Mouse (Mus musculus): ENCODE measurements around the gene Ankar.

DNA sequence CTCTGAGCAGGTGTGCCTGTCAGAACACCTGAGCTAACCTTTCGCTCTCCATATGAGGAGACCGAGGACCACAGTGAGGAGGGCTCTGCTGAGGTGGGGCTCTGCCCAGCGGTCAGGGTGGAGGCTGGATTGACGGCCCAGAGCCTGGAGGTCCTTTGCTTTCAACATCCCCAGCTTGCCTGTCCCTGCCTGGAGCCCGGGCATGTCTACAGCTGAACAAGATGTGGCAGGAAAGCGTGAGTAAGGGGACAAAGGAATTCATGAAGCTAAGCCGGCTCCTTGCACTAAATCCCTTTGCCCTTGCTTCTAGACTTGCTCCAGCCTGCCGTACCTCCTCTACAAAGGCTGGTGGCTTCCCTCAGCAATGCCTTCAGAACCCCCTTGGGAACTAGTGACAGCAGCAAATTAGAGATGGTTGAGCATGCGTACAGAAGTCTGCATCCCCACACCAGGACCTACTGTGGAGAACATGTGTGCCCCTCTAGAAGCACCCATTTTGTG, 32.9 kb upstream of the Ankar start:
- TF ChIP-seq CTCF (conservative IDR thresholded peaks at IDR 0.05; ENCODE audit: insufficient read depth, insufficient read length, low read depth, low read length) (no peak), POLR2A (IDR thresholded peaks at IDR 0.05; ENCODE audit: low read depth, low read length) (no peak)
